Mouse (Mus musculus) midbrain, postnatal 0 days (tissue): ENCODE results near the gene Pds5b. TPM values are rescaled to one million over a fixed set of nuclear protein-coding genes. Genes with fewer than 3 reads are reported as not detected.
"Not testable (repeated sequence)": the region's sequence is repeated elsewhere in the genome, so short reads cannot be mapped to it uniquely, and the experiment has no call there.

Experiments
- ATAC-seq: fragments of 200-750 bp; cut with Nextera tagmentation; 2 replicates; pipeline ENCODE4 v1.8.0; 2017; ENCODE audit warnings: moderate number of reproducible peaks, mild to moderate bottlenecking, moderate TSS enrichment, moderate library complexity; ENCODE audit not compliant: low FRiP score
- DNase-seq: peaks from one replicate; pipeline ENCODE4 v3.0.0-alpha.2; 2015; ENCODE audit warnings: low spot score
- H3K27ac ChIP-seq: fragments of 300-500 bp; sonication (generic); 2 replicates; pipeline ENCODE4 v1.5.1; 2014; ENCODE audit warnings: low read depth, mild to moderate bottlenecking, low read length, mixed read lengths
- H3K27me3 ChIP-seq: fragments of 300-500 bp; sonication (generic); 2 replicates; pipeline ENCODE4 v1.6.1; 2014; ENCODE audit warnings: low read length, control low read depth, mixed read lengths; ENCODE audit not compliant: insufficient read depth
- H3K36me3 ChIP-seq: fragments of 300-500 bp; sonication (generic); 2 replicates; pipeline ENCODE4 v1.6.1; 2014; ENCODE audit warnings: low read length, control low read depth, mixed read lengths; ENCODE audit not compliant: insufficient read depth
- H3K4me1 ChIP-seq: fragments of 300-500 bp; sonication (generic); 2 replicates; pipeline ENCODE4 v1.6.1; 2014; ENCODE audit warnings: mild to moderate bottlenecking, control low read depth, antibody characterized with exemption, low read length, mixed read lengths; ENCODE audit not compliant: insufficient read depth
- H3K4me2 ChIP-seq: fragments of 300-500 bp; sonication (generic); 2 replicates; pipeline ENCODE4 v1.6.1; 2014; ENCODE audit warnings: low read depth, mild to moderate bottlenecking, low read length, mixed read lengths; ENCODE audit not compliant: poor library complexity, severe bottlenecking
- H3K4me3 ChIP-seq: fragments of 300-500 bp; sonication (generic); 2 replicates; pipeline ENCODE4 v1.5.1; 2014; ENCODE audit warnings: low read depth, mild to moderate bottlenecking, low read length, moderate library complexity
- H3K9ac ChIP-seq: fragments of 300-500 bp; sonication (generic); replicated peaks from 2 replicates; pipeline ENCODE4 v1.6.1; 2014; ENCODE audit warnings: mild to moderate bottlenecking, low read length, moderate library complexity, mixed read lengths; ENCODE audit not compliant: poor library complexity, severe bottlenecking
- H3K9me3 ChIP-seq: fragments of 300-500 bp; sonication (generic); 2 replicates; pipeline ENCODE4 v1.6.1; 2016; ENCODE audit warnings: low read length, control low read depth
- CTCF ChIP-seq: IDR thresholded peaks from 2 replicates; pipeline ENCODE4 v1.5.1; 2016; ENCODE audit warnings: antibody characterized with exemption, mild to moderate bottlenecking
- whole genome bisulfite sequencing: fragments of 180-500 bp; shearing (Covaris S2); extraction: QIAGEN DNeasy Blood & Tissue Kit; methylation state at CpG from one replicate; pipeline ENCODE4 v1.1.7; 2014; 5-methylcytosine and 5-hydroxymethylcytosine counted together
- polyA plus RNA-seq: library from polyadenylated mRNA; unstranded; fragments of >200 nt; fragmentation: Nextera tagmentation; extraction: Ambion mirVana; gene quantifications from 2 replicates; pipeline ENCODE4 v1.2.1, GENCODE M21; 2015
- total RNA-seq: library from RNA; depleted of rRNA; stranded (reverse); fragments of >200 nt; gene quantifications from 2 replicates; pipeline ENCODE4 v1.2.3, GENCODE M21; 2014; rRNA removed

Pds5b gene
- total RNA-seq (44.1 and 62.6 TPM in 2 replicates), polyA plus RNA-seq (17.9 and 18.8 TPM in 2 replicates)

- Histone ChIP-seq H3K27ac (peak within 1 kb of the TSS; percentile 86), H3K9me3 (no peaks in the 10 kb centered on the region), H3K27me3 (no peaks in the 10 kb centered on the region), H3K36me3 (no peaks in the 10 kb centered on the region), H3K4me1 (peaks cover 6% of the 10 kb centered on the region; the same call in 1 of the 2 replicates), H3K4me2 (peak within 1 kb of the TSS; percentile 50), H3K9ac (peak within 1 kb of the TSS; percentile 89), H3K4me3 (peak within 1 kb of the TSS; percentile 91)
- peak; percentile 87 for TF ChIP-seq CTCF
- 17% methylated on average over 45 of the region's 49 CpGs for WGBS
- DNase-seq (peak; percentile 97), ATAC-seq (peak; percentile 96)
These were observed at the start of gene Pds5b for GRCm38 (mm10) chr5:150673153-150673835. Gene Pds5b, plus strand, starts transcription at chr5:150673739.

DNA sequence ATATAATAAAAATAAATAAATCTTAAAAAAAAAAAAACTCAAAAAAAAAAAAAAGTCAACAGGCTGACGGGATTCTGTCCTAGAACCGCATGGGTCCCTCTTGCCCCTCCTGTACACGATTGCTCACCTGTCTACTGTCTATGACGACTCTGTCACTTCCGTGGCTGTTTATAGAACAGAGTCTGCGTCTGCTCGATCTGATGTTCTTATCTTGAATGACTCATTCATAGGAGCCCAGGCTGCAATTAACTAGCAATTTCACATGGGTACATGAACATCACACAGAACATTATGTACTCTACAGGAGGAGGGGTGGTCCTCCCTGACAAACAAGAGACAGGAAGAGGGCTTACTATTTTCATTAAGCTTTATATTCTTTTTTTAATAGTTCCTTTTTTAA lies 48.0 kb upstream of the Pds5b start:
- H3K36me3 ChIP-seq = 0 out of 2 replicates have a peak, but pooled peaks cover 5% of the 10 kb centered on the region
- no peak overlapping the region for H3K9ac ChIP-seq
- TF ChIP-seq CTCF = no peak
- 89% methylated on average over 7 of the region's 7 CpGs for WGBS
- no peak overlapping the region for H3K4me3 ChIP-seq
- H3K9me3 ChIP-seq = no peaks in the 10 kb centered on the region
- no peak overlapping the region for H3K4me2 ChIP-seq
- no peak overlapping the region for H3K27ac ChIP-seq
- ATAC-seq = no peak
- no peak for DNase-seq
- H3K4me1 ChIP-seq = no peaks in the 10 kb centered on the region
- no peaks in the 10 kb centered on the region for H3K27me3 ChIP-seq

DNA sequence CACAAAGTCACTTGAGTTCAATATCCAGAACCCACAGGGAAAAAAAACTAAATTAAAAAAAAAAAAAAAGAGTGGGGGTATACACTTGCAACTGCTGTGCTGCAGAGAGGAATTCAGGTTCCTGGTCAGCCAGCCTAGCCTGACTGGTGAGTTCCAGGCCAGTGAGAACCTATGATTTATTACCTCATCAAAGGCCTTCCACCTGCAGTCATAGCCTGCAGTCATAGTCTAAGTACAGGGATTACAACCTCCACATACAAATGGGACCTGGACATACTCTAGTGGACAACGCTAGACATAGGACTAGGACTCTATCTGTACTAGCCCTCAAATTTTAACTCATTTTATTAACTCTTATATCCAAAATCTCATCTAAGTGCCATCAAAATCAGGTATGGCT lies 44.3 kb upstream of the Pds5b start:
- Histone ChIP-seq H3K27ac (no peak overlapping the region), H3K9me3 (no peaks in the 10 kb centered on the region), H3K4me3 (no peak overlapping the region), H3K27me3 (no peaks in the 10 kb centered on the region), H3K36me3 (0 out of 2 replicates have a peak, but pooled peaks cover 5% of the 10 kb centered on the region), H3K9ac (no peak overlapping the region), H3K4me1 (no peaks in the 10 kb centered on the region), H3K4me2 (no peak overlapping the region)
- no peak for ATAC-seq
- no peak for DNase-seq
- TF ChIP-seq CTCF = no peak
- WGBS = 97% methylated on average over 1 of the region's 1 CpGs

GRCm38 (mm10) chr5:150629692-150630091 lies 43.8 kb upstream of the Pds5b start:
- no peaks in the 10 kb centered on the region for H3K9me3 ChIP-seq
- ATAC-seq = no peak
- 90% methylated on average over 2 of the region's 2 CpGs for WGBS
- no peak for TF ChIP-seq CTCF
- no peak overlapping the region for H3K4me2 ChIP-seq
- H3K4me1 ChIP-seq = no peaks in the 10 kb centered on the region
- H3K27me3 ChIP-seq = no peaks in the 10 kb centered on the region
- DNase-seq = no peak
- H3K4me3 ChIP-seq = no peak overlapping the region
- 0 out of 2 replicates have a peak, but pooled peaks cover 5% of the 10 kb centered on the region for H3K36me3 ChIP-seq
- H3K9ac ChIP-seq = no peak overlapping the region
- H3K27ac ChIP-seq = no peak overlapping the region

- H3K9ac ChIP-seq = no peak overlapping the region
- no peaks in the 10 kb centered on the region for H3K4me1 ChIP-seq
- H3K9me3 ChIP-seq = no peaks in the 10 kb centered on the region
- H3K36me3 ChIP-seq = peaks cover 9% of the 10 kb centered on the region; the same call in 1 of the 2 replicates
- DNase-seq (no peak), ATAC-seq (no peak)
- H3K4me2 ChIP-seq = no peak overlapping the region
- no peak overlapping the region for H3K27ac ChIP-seq
- no peak overlapping the region for H3K4me3 ChIP-seq
- 95% methylated on average over 3 of the region's 3 CpGs for WGBS
- no peak for TF ChIP-seq CTCF
- H3K27me3 ChIP-seq = no peaks in the 10 kb centered on the region
These were observed 32.1 kb upstream of the Pds5b start for GRCm38 (mm10) chr5:150641440-150641839.

- H3K27me3 ChIP-seq, H3K9me3 ChIP-seq, H3K4me1 ChIP-seq, ATAC-seq, H3K27ac ChIP-seq, H3K4me3 ChIP-seq, DNase-seq, H3K9ac ChIP-seq, H3K4me2 ChIP-seq: not testable (repeated sequence)
- H3K36me3 ChIP-seq = peaks cover 12% of the 10 kb centered on the region; the same call in 1 of the 2 replicates
- 96% methylated on average over 4 of the region's 4 CpGs for WGBS
These were observed 30.1 kb upstream of the Pds5b start for GRCm38 (mm10) chr5:150643390-150643789.
